Mouse (Mus musculus): Measurements from ENCODE around the gene Fbxo42.

The Fbxo42 gene

DNA sequence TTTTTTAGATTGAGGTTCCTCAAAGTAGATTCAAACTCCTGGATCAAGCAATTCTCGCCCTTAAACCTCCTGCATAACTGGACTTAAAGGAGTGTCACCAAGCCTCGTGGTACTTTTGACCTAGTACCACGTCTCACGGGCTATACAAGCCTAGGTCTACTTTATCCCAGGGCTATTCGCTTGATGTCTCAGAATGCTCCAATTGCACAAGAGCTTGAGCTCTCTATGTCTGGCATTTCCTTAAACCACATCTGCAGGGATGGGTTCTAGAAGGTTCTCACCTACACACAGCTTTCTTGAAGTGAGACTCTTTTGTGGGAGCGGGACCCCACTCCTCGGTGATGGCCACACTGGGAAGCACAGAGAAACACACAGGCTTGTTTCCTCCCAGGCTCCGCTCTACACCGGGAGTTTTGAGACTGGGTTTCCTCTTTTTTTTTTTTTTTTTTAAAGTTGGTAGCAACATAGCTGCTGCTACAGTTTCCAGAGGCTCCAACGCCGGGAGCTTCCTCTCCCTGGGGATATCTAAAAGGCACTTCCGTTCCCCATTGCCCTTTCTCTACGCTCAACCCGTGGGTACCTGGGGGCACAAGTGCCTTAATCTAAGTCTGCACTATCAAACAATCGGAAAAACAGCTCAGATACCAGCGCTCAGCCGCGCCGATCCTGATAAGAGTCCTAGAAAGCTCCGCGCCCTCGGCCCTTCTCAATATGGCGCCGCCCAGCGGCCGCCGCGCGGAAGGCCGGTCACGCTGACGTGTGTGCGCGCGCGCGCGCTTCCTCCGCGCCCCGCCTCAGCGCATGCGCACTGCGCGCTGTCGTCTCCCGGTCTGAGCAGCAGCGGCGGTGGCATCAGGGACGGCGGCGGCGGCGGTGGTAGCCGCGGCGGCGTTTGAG lies at the start of gene Fbxo42:
Gene Fbxo42, plus strand, starts transcription at position 802 of the 897 bp plus-strand sequence.
- in situ Hi-C loops (cut with MboI; ENCODE audit: unreplicated experiment in 2 of 2), result loop anchor here in 1 of 2 experiments (10.0 kb wide), 1 partner anchor 217 kb away; the partner anchor contains the start of gene Fam131c

DNA sequence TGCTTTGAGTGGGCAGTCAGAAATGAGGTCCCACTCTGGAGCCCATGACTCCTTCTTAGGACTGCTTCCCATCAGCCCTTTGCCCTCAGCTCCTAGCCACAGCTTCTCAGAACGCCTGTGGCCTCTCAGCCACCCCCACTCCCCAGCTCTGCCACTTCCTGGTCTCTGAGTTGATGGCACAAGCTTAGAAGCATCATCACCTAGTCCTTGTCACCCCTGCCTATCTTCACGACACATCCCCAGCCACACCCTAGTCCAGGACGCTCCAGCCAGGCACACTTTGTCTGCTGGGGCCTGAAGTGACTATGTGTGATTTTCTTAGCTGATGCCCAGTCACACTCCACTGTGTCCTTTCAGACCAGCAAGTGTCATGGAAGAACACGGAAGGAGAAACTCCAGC lies 48.8 kb upstream of the Fbxo42 start:
- in situ Hi-C loops (cut with MboI; ENCODE audit: unreplicated experiment in 2 of 2), result loop anchor here in 1 of 2 experiments (10.0 kb wide), 1 partner anchor 266 kb away; the partner anchor contains the start of gene Fam131c

- in situ Hi-C loops (cut with MboI; ENCODE audit: unreplicated experiment in 2 of 2), result loop anchor here in 1 of 2 experiments (10.0 kb wide), 1 partner anchor 265 kb away; the partner anchor contains the start of gene Fam131c
These were observed 47.8 kb upstream of the Fbxo42 start for GRCm38 (mm10) chr4:141099956-141100355.

- in situ Hi-C loops (cut with MboI; ENCODE audit: unreplicated experiment in 2 of 2), result no loop called here
These were observed 46.4 kb upstream of the Fbxo42 start for GRCm38 (mm10) chr4:141101291-141101690.

GRCm38 (mm10) chr4:141101855-141102254 lies 45.9 kb upstream of the Fbxo42 start:
- in situ Hi-C loops (cut with MboI; ENCODE audit: unreplicated experiment in 2 of 2), result no loop called here

DNA sequence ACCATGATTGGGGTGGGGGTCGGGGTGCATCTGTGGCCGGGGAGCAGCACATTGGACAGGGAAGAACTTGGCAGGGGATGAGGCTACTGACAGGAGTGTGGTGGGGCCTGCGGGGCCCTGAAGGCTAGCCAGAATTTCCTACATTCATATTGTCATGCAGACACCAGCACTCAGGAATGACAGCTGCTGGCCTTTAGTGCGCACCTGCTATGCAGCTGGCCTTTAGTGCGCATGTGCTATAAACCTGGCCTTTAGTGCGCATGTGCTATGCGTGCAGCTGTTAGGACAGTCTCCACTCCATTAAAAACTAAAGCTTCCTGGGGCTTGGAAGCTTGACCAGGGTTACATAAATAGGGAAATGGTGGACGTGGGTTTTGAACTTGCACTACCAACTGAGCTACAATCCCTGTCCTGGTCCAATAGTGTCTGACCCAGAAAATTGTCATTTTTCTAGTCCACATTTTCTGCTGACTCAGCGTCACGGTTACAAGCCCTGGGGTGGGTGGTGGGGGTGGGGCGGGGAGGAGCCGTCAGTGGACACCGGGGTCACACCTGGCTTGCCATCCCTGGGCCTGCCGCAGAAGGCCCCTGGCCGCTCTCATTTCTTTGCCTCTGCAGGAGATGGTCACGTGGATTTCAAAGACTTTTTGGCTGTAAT lies 41.1 kb upstream of the Fbxo42 start:
- in situ Hi-C loops (cut with MboI; ENCODE audit: unreplicated experiment in 2 of 2), result no loop called here

DNA sequence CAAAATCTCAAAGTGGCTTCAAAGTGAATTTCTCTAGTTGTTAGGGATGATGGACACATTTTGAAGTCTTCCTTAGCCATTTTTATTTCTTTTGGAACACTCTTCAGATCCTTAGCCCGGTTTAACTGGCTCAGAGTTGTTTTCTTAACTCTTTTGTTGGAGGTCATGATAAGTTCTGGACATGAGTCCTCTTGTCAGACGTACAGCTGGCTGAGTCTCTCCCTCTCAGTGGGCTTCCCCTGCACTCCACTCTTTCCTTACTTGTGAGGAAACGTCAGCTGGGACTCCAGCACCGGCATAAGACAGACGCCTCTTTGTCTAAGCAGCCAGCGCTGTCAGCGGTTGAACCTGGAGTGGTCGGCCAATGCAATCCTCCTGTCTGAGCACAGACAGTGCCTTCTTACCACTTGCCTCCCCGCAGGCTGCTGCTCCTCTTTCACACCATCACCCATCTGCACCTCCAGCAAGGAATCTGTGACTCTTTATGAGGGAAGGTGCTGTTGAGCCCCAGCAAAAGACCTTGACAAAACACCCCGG lies 39.4 kb upstream of the Fbxo42 start:
- in situ Hi-C loops (cut with MboI; ENCODE audit: unreplicated experiment in 2 of 2), result no loop called here

DNA sequence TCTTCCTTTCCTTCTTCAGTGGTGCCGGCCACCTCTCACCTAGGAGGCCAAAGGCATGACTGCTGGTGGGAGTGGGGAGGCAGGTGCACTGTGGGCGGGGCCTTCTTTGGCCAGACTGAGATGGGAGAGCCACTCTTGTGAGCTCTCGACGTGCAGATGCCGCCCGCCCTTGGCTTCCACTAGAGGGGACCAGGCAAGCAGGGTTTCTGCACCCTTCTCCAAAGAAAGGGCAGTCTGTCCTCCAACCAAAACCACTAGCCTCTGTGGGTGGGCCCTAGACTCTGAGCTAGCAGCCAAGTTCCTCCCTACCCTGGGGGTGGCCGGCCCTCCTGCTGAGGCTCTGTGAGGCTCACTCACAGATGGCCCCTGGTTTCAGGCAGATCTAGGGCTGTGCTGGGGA lies 33.9 kb upstream of the Fbxo42 start:
- in situ Hi-C loops (cut with MboI; ENCODE audit: unreplicated experiment in 2 of 2), result no loop called here

DNA sequence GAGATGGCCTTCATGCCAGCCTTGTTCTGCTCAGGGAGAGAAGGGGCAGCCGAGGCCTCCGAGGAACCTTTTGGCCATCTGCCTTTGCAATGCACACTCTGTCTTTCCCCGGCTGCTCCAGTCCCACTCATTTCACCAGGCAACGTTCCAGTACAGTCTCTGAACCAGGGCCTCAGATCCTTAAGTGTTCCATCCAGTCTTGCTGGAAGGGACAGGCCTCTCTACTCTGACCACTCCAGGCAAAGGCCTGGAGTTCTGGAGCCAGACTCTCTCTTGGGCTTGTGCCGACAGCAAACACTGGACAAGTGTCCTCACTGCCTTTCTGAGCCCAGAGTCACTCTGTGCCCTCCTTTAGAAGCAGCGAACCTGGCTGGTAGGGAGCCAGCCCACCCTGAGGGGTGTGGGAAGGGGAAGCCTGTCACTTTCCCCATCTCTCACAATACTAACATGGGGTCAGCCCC lies 33.2 kb upstream of the Fbxo42 start:
- in situ Hi-C loops (cut with MboI; ENCODE audit: unreplicated experiment in 2 of 2), result no loop called here

- in situ Hi-C loops (cut with MboI; ENCODE audit: unreplicated experiment in 2 of 2), result no loop called here
These were observed 32.3 kb upstream of the Fbxo42 start for GRCm38 (mm10) chr4:141115398-141115797.

DNA sequence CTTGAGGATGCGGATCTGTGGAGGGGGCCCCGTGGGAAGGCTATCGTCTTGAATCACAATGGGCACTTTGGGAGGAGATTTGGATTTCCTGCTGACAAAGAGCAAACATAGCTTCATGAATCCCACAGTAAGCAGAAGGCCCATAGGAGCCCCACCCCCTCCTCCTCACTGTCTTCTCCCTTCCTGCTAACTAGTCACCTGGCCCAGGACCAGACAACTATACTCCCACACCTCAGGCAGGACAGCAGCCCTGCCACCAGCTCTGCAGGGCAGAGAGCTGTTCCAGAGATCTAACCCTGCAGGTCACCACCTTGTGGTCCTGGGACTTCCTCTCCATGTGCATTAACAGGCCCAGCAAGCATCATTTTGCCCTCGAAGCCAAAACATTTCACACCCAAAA lies 29.0 kb upstream of the Fbxo42 start:
- in situ Hi-C loops (cut with MboI; ENCODE audit: unreplicated experiment in 2 of 2), result no loop called here

DNA sequence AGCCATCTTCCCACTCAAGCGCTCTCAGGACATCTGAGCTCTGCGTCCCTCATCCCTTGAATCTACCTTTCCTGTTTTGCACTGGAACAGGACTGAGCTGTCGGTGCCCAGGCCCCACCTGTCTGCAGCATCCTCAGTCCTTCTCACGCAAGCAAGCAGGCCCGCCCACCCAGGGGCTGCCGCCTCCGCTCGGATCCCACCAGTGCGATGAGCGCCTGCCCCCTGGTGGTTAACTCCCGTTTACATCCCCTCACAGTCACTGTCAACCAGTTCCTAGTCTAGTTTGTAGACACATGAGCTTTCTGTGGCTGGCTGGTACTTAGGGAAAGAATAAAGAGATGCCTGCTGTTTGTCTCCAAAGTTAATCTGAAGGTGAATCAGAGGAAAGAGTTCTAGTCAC lies 27.0 kb upstream of the Fbxo42 start:
- in situ Hi-C loops (cut with MboI; ENCODE audit: unreplicated experiment in 2 of 2), result no loop called here

DNA sequence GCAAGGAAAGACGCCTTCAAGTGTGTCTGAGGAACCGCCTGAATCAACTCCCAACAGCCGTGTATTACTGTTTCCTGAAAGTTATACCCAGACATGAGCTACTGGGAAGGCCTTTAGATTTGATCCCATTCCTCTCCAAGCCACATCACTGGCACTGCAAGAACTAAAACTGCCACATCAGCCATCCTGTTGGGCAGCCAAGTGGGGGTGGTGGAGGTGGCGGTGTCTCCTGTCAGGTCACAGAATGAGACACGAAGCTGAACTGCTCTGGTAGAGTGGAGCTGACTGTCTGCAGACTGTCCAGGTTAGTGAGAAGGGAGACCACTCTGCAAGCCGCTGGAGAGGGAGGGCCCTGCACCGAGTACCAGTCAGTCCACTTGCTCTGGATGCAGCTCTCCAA lies 25.1 kb upstream of the Fbxo42 start:
- in situ Hi-C loops (cut with MboI; ENCODE audit: unreplicated experiment in 2 of 2), result no loop called here

- in situ Hi-C loops (cut with MboI; ENCODE audit: unreplicated experiment in 2 of 2), result no loop called here
These were observed 24.6 kb upstream of the Fbxo42 start for GRCm38 (mm10) chr4:141123065-141123464.

DNA sequence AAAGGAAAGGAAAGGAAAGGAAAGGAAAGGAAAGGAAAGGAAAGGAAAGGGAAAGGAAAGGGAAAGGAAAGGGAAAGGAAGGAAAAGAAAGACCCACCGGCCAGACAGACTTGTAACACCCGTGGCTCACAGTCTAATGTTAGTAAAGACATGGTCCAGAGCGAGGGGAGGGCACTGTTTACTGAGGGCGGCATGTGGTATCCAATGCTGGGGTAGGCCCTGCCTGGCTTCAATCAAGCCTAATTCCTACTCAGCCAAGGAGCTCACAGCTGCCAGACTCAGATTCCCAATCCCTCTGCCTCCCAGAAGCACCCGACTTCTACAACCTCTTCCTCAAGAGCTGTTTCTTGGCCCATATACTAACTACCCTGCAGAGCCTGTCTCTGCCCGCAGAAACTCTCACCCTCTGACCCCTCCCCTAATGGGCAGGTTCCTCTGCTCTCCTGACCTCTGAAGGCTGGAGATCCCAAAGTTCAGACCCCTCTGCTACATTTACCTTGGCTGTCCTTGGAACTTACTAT lies 18.5 kb upstream of the Fbxo42 start:
- in situ Hi-C loops (cut with MboI; ENCODE audit: unreplicated experiment in 2 of 2), result no loop called here

DNA sequence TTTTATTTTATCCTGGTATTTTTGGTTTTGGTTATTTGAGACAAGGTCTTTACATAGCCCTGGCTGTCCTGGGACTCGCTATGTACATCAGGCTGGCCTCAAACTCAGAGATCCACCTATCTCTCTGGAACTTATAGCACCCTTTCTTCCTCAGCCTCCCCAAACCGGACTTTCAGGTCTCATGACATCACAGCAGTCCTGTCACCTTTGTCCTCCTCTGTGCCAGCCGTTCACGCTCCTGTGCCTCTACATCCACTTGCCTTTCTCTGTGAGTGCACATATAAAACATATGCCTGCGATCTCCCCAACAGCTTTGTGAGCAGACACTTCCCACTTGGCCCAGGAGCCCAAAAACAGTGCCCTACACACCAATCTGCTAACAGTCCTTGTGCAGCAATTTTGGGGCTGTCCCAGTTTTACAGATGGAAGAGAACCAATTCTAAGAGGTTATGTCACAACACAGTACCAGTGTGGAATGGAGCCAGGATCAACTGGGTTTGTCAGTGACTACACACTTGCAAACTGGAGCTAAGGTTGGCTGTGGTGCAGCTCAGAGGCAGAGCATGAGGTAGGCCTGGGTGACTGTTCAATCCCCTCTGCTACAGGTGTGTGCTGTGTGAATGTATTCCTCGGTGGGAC lies 16.9 kb upstream of the Fbxo42 start:
- in situ Hi-C loops (cut with MboI; ENCODE audit: unreplicated experiment in 2 of 2), result loop anchor here in 1 of 2 experiments (10.0 kb wide), 1 partner anchor 414 kb away; no protein-coding TSS in a partner anchor

DNA sequence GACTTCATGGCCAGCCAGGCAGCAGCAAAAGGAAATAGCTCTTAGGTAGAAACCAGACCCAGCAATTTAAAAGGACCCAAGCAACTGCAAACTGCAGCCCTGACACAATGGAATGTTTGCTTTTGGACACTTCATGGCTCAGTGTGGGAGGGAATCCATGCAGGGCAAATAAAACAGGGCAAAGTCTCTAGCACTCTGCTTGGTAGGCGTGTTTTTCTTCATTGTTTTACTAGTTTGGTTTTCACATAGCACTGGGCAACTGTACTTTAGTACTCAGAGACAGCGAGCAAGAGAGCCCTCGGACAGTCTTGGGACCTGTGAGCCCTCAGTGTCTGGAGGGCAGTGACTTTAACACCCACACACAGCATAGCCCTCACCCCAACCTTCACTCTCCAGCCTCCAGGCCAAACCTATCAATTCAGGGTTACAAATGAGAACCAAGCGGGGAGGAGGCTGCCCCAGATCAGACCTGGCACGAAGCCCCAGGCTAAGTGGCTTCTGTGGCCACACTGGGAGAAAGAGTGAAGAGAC lies 16.1 kb upstream of the Fbxo42 start:
- in situ Hi-C loops (cut with MboI; ENCODE audit: unreplicated experiment in 2 of 2), result loop anchor here in 1 of 2 experiments (10.0 kb wide), 1 partner anchor 413 kb away; no protein-coding TSS in a partner anchor

GRCm38 (mm10) chr4:141132191-141132590 lies 15.5 kb upstream of the Fbxo42 start:
- in situ Hi-C loops (cut with MboI; ENCODE audit: unreplicated experiment in 2 of 2), result loop anchor here in 1 of 2 experiments (10.0 kb wide), 1 partner anchor 413 kb away; no protein-coding TSS in a partner anchor

GRCm38 (mm10) chr4:141133227-141133626 lies 14.5 kb upstream of the Fbxo42 start:
- in situ Hi-C loops (cut with MboI; ENCODE audit: unreplicated experiment in 2 of 2), result loop anchor here in 1 of 2 experiments (10.0 kb wide), 1 partner anchor 412 kb away; no protein-coding TSS in a partner anchor

GRCm38 (mm10) chr4:141134031-141134441 lies 13.7 kb upstream of the Fbxo42 start:
- in situ Hi-C loops (cut with MboI; ENCODE audit: unreplicated experiment in 2 of 2), result loop anchor here in 1 of 2 experiments (10.0 kb wide), 1 partner anchor 411 kb away; no protein-coding TSS in a partner anchor

Data from v-Abl transformed pro-B cells (cell line).